Mouse (Mus musculus): Measurements from ENCODE around the gene Nup93. TPM values are rescaled to one million over a fixed set of nuclear protein-coding genes. Genes with fewer than 3 reads are reported as not detected.

Gene Nup93
- polyA plus RNA-seq, 1 experiment = 23.7 TPM

DNA sequence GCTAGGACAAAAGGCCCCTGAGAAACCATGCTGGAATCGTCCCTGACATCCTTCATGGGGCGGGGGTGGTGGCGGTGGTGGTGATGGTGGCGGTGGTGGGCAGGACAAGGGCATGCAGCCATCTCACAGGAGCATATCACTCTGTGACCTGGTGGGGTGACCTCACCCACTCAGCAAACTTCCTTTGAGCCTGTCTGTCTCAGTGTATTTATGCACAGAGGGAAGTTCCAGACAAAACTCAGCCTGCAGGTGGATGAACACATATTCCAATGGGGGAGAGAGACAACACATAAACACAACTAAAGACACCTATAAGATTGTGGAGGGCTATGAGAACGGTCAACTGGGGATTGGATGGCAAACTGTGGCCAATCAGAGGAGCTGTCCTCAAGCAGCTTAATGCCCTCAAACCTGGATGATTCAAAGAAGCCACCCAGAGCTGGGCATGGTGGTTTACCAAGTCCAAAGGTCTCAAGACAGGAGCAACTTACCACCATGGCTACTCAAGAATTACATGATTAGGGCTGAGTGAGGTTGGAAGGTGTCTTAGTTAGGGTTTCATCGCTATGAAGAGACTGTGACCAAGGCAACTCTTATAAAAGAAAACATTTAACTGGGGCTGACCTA is 150.4 kb downstream of the Nup93 start:
- peaks cover 36% of the 10 kb centered on the region for H3K4me1 ChIP-seq (ENCODE audit: control insufficient read depth, insufficient read depth, low read length)
- TF ChIP-seq POLR2A (IDR thresholded peaks at IDR 0.05; ENCODE audit: borderline replicate concordance, low read depth, low read length) (no peak), CTCF (IDR thresholded peaks at IDR 0.05; ENCODE audit: low read depth, low read length) (no peak)
- peak overlapping the region; percentile 16; the same call in 1 of the 2 replicates for H3K4me3 ChIP-seq (ENCODE audit: insufficient read depth, low read length)
- H3K27ac ChIP-seq (ENCODE audit: insufficient read depth, low read depth, low read length) = peak overlapping the region; percentile 96

DNA sequence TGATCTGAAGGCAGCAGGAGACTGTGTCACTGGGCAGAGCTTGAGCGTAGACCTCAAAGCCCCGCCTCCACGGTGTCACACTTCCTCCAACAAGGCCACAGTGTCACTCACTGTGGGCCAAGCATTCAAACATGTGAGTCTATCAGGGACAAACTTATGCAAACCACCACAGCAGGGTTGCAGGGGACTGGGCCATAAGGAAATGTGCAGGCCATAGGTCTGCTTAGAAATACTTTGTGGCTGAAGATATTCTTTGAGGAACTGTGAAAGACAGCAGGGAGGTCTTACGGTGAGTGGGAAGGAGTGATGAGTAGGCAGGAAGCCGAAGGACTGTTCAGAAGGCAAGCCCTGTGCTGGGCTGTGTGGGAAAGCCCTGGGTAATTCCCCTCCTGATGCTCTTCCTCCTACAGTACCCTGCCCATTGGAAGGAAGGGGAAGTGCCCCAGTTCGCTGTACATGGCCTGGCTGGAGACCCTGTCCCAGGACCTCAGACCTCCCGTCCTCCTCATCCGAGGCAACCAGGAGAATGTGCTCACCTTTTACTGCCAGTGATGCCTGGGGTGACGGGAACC is 151.1 kb downstream of the Nup93 start:
- Histone ChIP-seq H3K4me1 (ENCODE audit: control insufficient read depth, insufficient read depth, low read length) (peaks cover 43% of the 10 kb centered on the region), H3K27ac (ENCODE audit: insufficient read depth, low read depth, low read length) (peak overlapping the region; percentile 96), H3K4me3 (ENCODE audit: insufficient read depth, low read length) (peak overlapping the region; percentile 26)
- no peak for TF ChIP-seq POLR2A (IDR thresholded peaks at IDR 0.05; ENCODE audit: borderline replicate concordance, low read depth, low read length)
- no peak for TF ChIP-seq CTCF (IDR thresholded peaks at IDR 0.05; ENCODE audit: low read depth, low read length)

Other genes with a start within 250 kb of the Nup93 start
- 62.2 and 84.7 TPM in 2 replicates for gene Amfr, start 201.7 kb upstream of the Nup93 start, polyA plus RNA-seq (2012; ENCODE audit: insufficient read depth, insufficient read length, missing spikeins)
- 44.3 and 61.3 TPM in 2 replicates for gene Nudt21, start 177.5 kb upstream of the Nup93 start, polyA plus RNA-seq (2012; ENCODE audit: insufficient read depth, insufficient read length, missing spikeins)
- gene Ogfod1, start 177.4 kb upstream of the Nup93 start, polyA plus RNA-seq (2012; ENCODE audit: insufficient read depth, insufficient read length, missing spikeins) = 14.9 and 15.7 TPM in 2 replicates
- 5.7 and 6.7 TPM in 2 replicates for gene Bbs2, start 115.6 kb upstream of the Nup93 start, polyA plus RNA-seq (2012; ENCODE audit: insufficient read depth, insufficient read length, missing spikeins)
- gene Mt4, start 77.4 kb upstream of the Nup93 start, polyA plus RNA-seq (2012; ENCODE audit: insufficient read depth, insufficient read length, missing spikeins) = not detected in 2 replicates
- not detected in 2 replicates for gene Mt3, start 62.0 kb upstream of the Nup93 start, polyA plus RNA-seq (2012; ENCODE audit: insufficient read depth, insufficient read length, missing spikeins)
- 9.4 and 11.8 TPM in 2 replicates for gene Mt2, start 41.9 kb upstream of the Nup93 start, polyA plus RNA-seq (2012; ENCODE audit: insufficient read depth, insufficient read length, missing spikeins)
- 218 and 271 TPM in 2 replicates for gene Mt1, start 35.5 kb upstream of the Nup93 start, polyA plus RNA-seq (2012; ENCODE audit: insufficient read depth, insufficient read length, missing spikeins)
- 1.1 TPM in 1 of 2 replicates, not detected in the other for gene Slc12a3, start 114.6 kb downstream of the Nup93 start, polyA plus RNA-seq (2012; ENCODE audit: insufficient read depth, insufficient read length, missing spikeins)
- gene Herpud1, start 171.9 kb downstream of the Nup93 start, polyA plus RNA-seq (2012; ENCODE audit: insufficient read depth, insufficient read length, missing spikeins) = 86.2 and 93.4 TPM in 2 replicates
- 37.8 and 44.1 TPM in 2 replicates for gene Nlrc5, start 219.8 kb downstream of the Nup93 start, polyA plus RNA-seq (2012; ENCODE audit: insufficient read depth, insufficient read length, missing spikeins)